Mouse (Mus musculus) layer of hippocampus, adult 2 months (tissue): ENCODE data around the gene Vta1. TPM values are rescaled to one million over a fixed set of nuclear protein-coding genes. Genes with fewer than 3 reads are reported as not detected.

ENCODE experiments used
- DNase-seq, 2 experiments: peaks; one replicate each; pipeline ENCODE4 v3.0.0; 2022; ENCODE audit warnings: low spot score in 2 of 2
- H3K27ac ChIP-seq: fragments of 200-600 bp; 2 replicates; pipeline ENCODE4 v1.8.1; 2022
- H3K4me3 ChIP-seq: fragments of 200-600 bp; 2 replicates; pipeline ENCODE4 v1.8.1; 2022; ENCODE audit warnings: mild to moderate bottlenecking
- CTCF ChIP-seq: fragments of 200-600 bp; conservative IDR thresholded peaks from 2 replicates; pipeline ENCODE4 v1.8.1; 2022; ENCODE audit warnings: antibody characterized with exemption, mild to moderate bottlenecking, moderate library complexity
- long read RNA-seq, 2 experiments: library from polyadenylated mRNA; stranded (forward); transcript quantifications; one replicate each; pipeline ENCODE4 v2.0.0; 2021; ENCODE audit warnings: borderline mapping rate in 2 of 2
- total RNA-seq, 2 experiments: library from RNA; stranded (reverse); gene quantifications; 2 replicates each; pipeline ENCODE4 v1.2.3; 2021

Vta1 gene
- total RNA-seq: 10 to 100 TPM; 70.7 to 78.1 TPM
- long read RNA-seq, experiment 1, transcript Vta1-205 (8 exons, 1,974 nt): major isoform, 38 of 45 reads
- long read RNA-seq, experiment 1, partial matches to known transcripts: 2 of 45 reads
- long read RNA-seq, experiment 1, other reads (novel, unspliced or antisense): 5 of 45 reads
- long read RNA-seq, experiment 2, transcript Vta1-205 (8 exons, 1,974 nt): major isoform, 52 of 57 reads
- long read RNA-seq, experiment 2, partial matches to known transcripts: 3 of 57 reads
- long read RNA-seq, experiment 2, other reads (novel, unspliced or antisense): 2 of 57 reads

GRCm38 (mm10) chr10:14705072-14706066 is at the start of gene Vta1, which contains the start of gene Nmbr:
Gene Vta1 (minus strand): TSS chr10:14705560.
Gene Nmbr (plus strand): TSS chr10:14705591.
- Histone ChIP-seq H3K4me3 (peak within 1 kb of the TSS; percentile 81), H3K27ac (peak within 1 kb of the TSS; percentile 81)
- peak; percentile 99 for DNase-seq
- TF ChIP-seq CTCF: peak; percentile 92

GRCm38 (mm10) chr10:14734285-14734684 is 28.9 kb upstream of the Vta1 start:
- peak; percentile 86 for TF ChIP-seq CTCF
- Histone ChIP-seq H3K4me3 (no peak overlapping the region), H3K27ac (no peak overlapping the region)
- peak; percentile 63 to 64 for DNase-seq

GRCm38 (mm10) chr10:14725671-14726070 is 20.3 kb upstream of the Vta1 start:
- no peak overlapping the region for H3K4me3 ChIP-seq
- peak overlapping the region; percentile 84 for H3K27ac ChIP-seq
- DNase-seq: peak; percentile 36 to 75
- no peak for TF ChIP-seq CTCF

GRCm38 (mm10) chr10:14718114-14718513 is 12.8 kb upstream of the Vta1 start, which contains the start of gene Gje1:
Gene Gje1 (minus strand): TSS chr10:14718214.
- Histone ChIP-seq H3K27ac (no peak within 1 kb of the TSS), H3K4me3 (no peak within 1 kb of the TSS)
- no peak for TF ChIP-seq CTCF
- no peak for DNase-seq

GRCm38 (mm10) chr10:14703830-14704420 is 1.4 kb downstream of the Vta1 start:
- no peak for TF ChIP-seq CTCF
- Histone ChIP-seq H3K27ac (no peak overlapping the region), H3K4me3 (peak overlapping the region; percentile 81)
- no peak for DNase-seq

- TF ChIP-seq CTCF: no peak
- no peak overlapping the region for H3K27ac ChIP-seq
- H3K4me3 ChIP-seq: no peak overlapping the region
- no peak for DNase-seq
Measured at GRCm38 (mm10) chr10:14703239-14703638, 2.1 kb downstream of the Vta1 start.

GRCm38 (mm10) chr10:14690349-14690748 is 15.0 kb downstream of the Vta1 start:
- TF ChIP-seq CTCF: no peak
- Histone ChIP-seq H3K4me3 (no peak overlapping the region), H3K27ac (no peak overlapping the region)
- DNase-seq: no peak

GRCm38 (mm10) chr10:14688785-14689442 is 16.4 kb downstream of the Vta1 start:
- DNase-seq: no peak
- H3K4me3 ChIP-seq: no peak overlapping the region
- H3K27ac ChIP-seq: no peak overlapping the region
- TF ChIP-seq CTCF: no peak

GRCm38 (mm10) chr10:14685663-14686062 is 19.7 kb downstream of the Vta1 start:
- no peak overlapping the region for H3K27ac ChIP-seq
- H3K4me3 ChIP-seq: no peak overlapping the region
- DNase-seq: no peak
- peak; percentile 53 for TF ChIP-seq CTCF

- H3K4me3 ChIP-seq: no peak overlapping the region
- DNase-seq: no peak
- no peak for TF ChIP-seq CTCF
- no peak overlapping the region for H3K27ac ChIP-seq
Measured at GRCm38 (mm10) chr10:14666147-14666546, 39.2 kb downstream of the Vta1 start.

GRCm38 (mm10) chr10:14660875-14661274 is 44.5 kb downstream of the Vta1 start:
- TF ChIP-seq CTCF: no peak
- DNase-seq: no peak
- Histone ChIP-seq H3K27ac (no peak overlapping the region), H3K4me3 (no peak overlapping the region)

GRCm38 (mm10) chr10:14639635-14640034 is 65.7 kb downstream of the Vta1 start:
- DNase-seq: no peak
- no peak for TF ChIP-seq CTCF

More at GRCm38 (mm10) chr10:14639635-14640034, 65.7 kb downstream of the Vta1 start:
- Histone ChIP-seq H3K27ac (no peak overlapping the region), H3K4me3 (no peak overlapping the region)
